Mouse (Mus musculus): ENCODE results near the gene Fam173b.

DNA sequence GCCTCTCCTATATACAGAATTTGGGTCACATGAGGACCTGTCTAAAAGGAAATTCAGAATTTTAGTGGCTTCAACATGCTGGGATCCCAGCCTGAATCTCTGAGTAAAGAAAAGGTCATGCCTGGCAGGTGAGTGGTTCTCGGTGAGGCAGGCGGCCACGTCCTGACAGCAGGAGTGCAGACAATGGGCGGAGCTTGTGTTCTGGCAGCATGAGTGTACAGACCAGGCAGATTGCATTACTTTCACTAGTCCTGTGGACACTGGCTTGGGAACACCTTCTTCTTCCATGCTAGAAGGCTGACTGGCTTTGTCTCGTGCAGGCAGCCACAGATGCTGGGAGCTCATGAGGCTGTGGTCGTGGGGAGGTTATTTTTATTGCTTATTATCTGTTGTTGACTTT lies 5.2 kb downstream of the Fam173b start:
- no peak for TF ChIP-seq CTCF (IDR thresholded peaks at IDR 0.05; ENCODE audit: low read depth)
- TF ChIP-seq EP300 (IDR thresholded peaks at IDR 0.05; ENCODE audit: low read depth) = no peak
